Mouse (Mus musculus) ZHBTc4 (cell line): ENCODE measurements around the gene Kcnip4.

Experiments used
- DNase-seq: peaks from one replicate; pipeline ENCODE4 v3.0.0-alpha.2; 2011; ENCODE audit warnings: low read depth, low spot score

Kcnip4 gene

GRCm38 (mm10) chr5:48588014-48588413, 936.7 kb downstream of the Kcnip4 start:
- no peak for DNase-seq

GRCm38 (mm10) chr5:48583431-48583830, 941.3 kb downstream of the Kcnip4 start:
- no peak for DNase-seq

- DNase-seq = no peak
Measured at GRCm38 (mm10) chr5:48563996-48564587, 960.6 kb downstream of the Kcnip4 start.

- no peak for DNase-seq
Measured at GRCm38 (mm10) chr5:48551753-48552152, 973.0 kb downstream of the Kcnip4 start.

GRCm38 (mm10) chr5:48545825-48546224, 978.9 kb downstream of the Kcnip4 start:
- no peak for DNase-seq

GRCm38 (mm10) chr5:48544784-48545734, 979.6 kb downstream of the Kcnip4 start:
- DNase-seq = no peak

- no peak for DNase-seq
Measured at GRCm38 (mm10) chr5:48518035-48518434, 1006.7 kb downstream of the Kcnip4 start.

GRCm38 (mm10) chr5:48513354-48513753, 1011.4 kb downstream of the Kcnip4 start:
- no peak for DNase-seq

GRCm38 (mm10) chr5:48511357-48511756, 1013.4 kb downstream of the Kcnip4 start:
- DNase-seq = no peak

GRCm38 (mm10) chr5:48510241-48510640, 1014.5 kb downstream of the Kcnip4 start:
- DNase-seq = peak; percentile 12

- DNase-seq = no peak
Measured at GRCm38 (mm10) chr5:48509194-48509930, 1015.3 kb downstream of the Kcnip4 start.

- no peak for DNase-seq
Measured at GRCm38 (mm10) chr5:48503094-48503493, 1021.6 kb downstream of the Kcnip4 start.

GRCm38 (mm10) chr5:48502442-48502841, 1022.3 kb downstream of the Kcnip4 start:
- no peak for DNase-seq

- DNase-seq = no peak
Measured at GRCm38 (mm10) chr5:48500204-48500603, 1024.5 kb downstream of the Kcnip4 start.

- DNase-seq = no peak
Measured at GRCm38 (mm10) chr5:48490864-48491477, 1033.7 kb downstream of the Kcnip4 start.

- no peak for DNase-seq
Measured at GRCm38 (mm10) chr5:48489549-48490288, 1035.0 kb downstream of the Kcnip4 start.

- DNase-seq = no peak
Measured at GRCm38 (mm10) chr5:48483112-48483511, 1041.6 kb downstream of the Kcnip4 start.

GRCm38 (mm10) chr5:48460221-48460620, 1064.5 kb downstream of the Kcnip4 start:
- no peak for DNase-seq

- no peak for DNase-seq
Measured at GRCm38 (mm10) chr5:48448888-48449287, 1075.8 kb downstream of the Kcnip4 start.

GRCm38 (mm10) chr5:48430459-48430858, 1094.2 kb downstream of the Kcnip4 start:
- peak; percentile 52 for DNase-seq

GRCm38 (mm10) chr5:48421957-48422356, 1102.8 kb downstream of the Kcnip4 start:
- DNase-seq = no peak
